Mouse (Mus musculus): ENCODE results near the gene Mapkapk5. TPM values are rescaled to one million over a fixed set of nuclear protein-coding genes. Genes with fewer than 3 reads are reported as not detected.

Gene Mapkapk5
- total and polyA plus RNA-seq, 3 experiments: 66.3 to 74.8 TPM; not detected in 1

DNA sequence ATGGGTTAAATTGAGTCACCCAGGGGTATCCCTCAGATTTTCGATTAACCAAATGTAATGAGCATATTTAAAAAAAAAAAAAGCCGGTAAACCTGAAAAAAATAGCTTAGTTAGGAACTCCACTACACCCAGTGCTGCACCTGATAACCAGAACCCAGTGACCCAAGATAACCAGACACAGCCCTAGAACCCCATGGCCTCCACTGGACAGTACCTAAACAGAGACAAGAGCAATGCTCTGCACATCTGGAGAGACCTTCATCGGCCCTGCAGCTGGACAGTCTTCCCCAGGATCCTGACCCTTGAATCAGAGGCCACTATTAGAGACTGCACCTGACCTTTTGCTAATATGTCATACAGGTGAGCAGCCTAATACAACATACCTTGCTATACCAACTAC, 1.4 kb upstream of the Mapkapk5 start:
- Histone ChIP-seq H3K27me3 (ENCODE audit: control insufficient read depth in 1 of 2, insufficient read depth in 2 of 2, low read length in 2 of 2) (no peaks in the 10 kb centered on the region), H3K4me3 (ENCODE audit: control insufficient read depth in 1 of 2, insufficient read depth in 1 of 2, low read depth in 2 of 2, low read length in 2 of 2) (no peak overlapping the region), H3K9me3 (replicated peaks; ENCODE audit: insufficient read depth, low read length) (no peaks in the 10 kb centered on the region), H3K4me1 (ENCODE audit: control insufficient read depth in 1 of 2, insufficient read depth in 2 of 2, low read length in 2 of 2) (peaks cover 4 to 12% of the 10 kb centered on the region in 2 experiments), H3K36me3 (ENCODE audit: control insufficient read depth in 1 of 2, insufficient read depth in 2 of 2, low read length in 2 of 2) (peaks cover 0 to 25% of the 10 kb centered on the region in 2 experiments; a peak in 2 of 4 replicates), H3K27ac (ENCODE audit: control insufficient read depth, low read depth, low read length) (no peak overlapping the region), H3K79me2 (ENCODE audit: control insufficient read depth, insufficient read depth, low read length, poor library complexity) (peaks cover 33% of the 10 kb centered on the region), H3K9ac (ENCODE audit: control insufficient read depth, low read depth, low read length, poor library complexity, severe bottlenecking) (no peak overlapping the region)
- no peak for DNase-seq (ENCODE audit: low read depth, low spot score)
- TF ChIP-seq TCF12 (IDR thresholded peaks at IDR 0.05; ENCODE audit: low read depth, low read length) (no peak), MAX (IDR thresholded peaks at IDR 0.05; ENCODE audit: low read length) (no peak), CHD1 (IDR thresholded peaks at IDR 0.05; ENCODE audit: low read depth, low read length) (no peak)

DNA sequence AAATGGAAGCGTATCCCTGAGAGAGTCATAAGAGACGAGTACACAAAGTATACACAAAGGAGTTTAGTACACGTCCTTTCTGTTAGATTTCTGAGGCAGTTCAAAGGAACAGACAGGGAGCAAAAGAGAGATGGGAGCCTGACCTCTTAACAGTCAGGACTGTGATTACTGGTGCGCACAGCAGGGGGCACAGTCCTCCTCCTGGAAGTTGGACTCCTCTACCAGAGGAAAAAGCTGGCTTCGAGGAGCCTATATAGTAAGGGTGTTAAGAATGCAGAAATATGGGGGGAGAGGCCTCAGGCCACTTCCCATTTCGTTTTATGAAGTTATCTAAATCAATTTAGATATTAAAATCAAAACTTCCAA, 808 bp upstream of the Mapkapk5 start:
- no peaks in the 10 kb centered on the region for H3K9me3 ChIP-seq (replicated peaks; ENCODE audit: insufficient read depth, low read length)
- peaks cover 36% of the 10 kb centered on the region for H3K79me2 ChIP-seq (ENCODE audit: control insufficient read depth, insufficient read depth, low read length, poor library complexity)
- H3K27me3 ChIP-seq (ENCODE audit: control insufficient read depth in 1 of 2, insufficient read depth in 2 of 2, low read length in 2 of 2): no peaks in the 10 kb centered on the region
- H3K27ac ChIP-seq (ENCODE audit: control insufficient read depth, low read depth, low read length): peak overlapping the region; percentile 36; the same call in 1 of the 2 replicates
- H3K36me3 ChIP-seq (ENCODE audit: control insufficient read depth in 1 of 2, insufficient read depth in 2 of 2, low read length in 2 of 2): peaks cover 0 to 25% of the 10 kb centered on the region in 2 experiments; a peak in 2 of 4 replicates
- H3K4me1 ChIP-seq (ENCODE audit: control insufficient read depth in 1 of 2, insufficient read depth in 2 of 2, low read length in 2 of 2): peaks cover 4 to 12% of the 10 kb centered on the region in 2 experiments
- peak; percentile 71 for DNase-seq (ENCODE audit: low read depth, low spot score)
- H3K4me3 ChIP-seq (ENCODE audit: control insufficient read depth in 1 of 2, insufficient read depth in 1 of 2, low read depth in 2 of 2, low read length in 2 of 2): peak overlapping the region; percentile 89 to 95
- H3K9ac ChIP-seq (ENCODE audit: control insufficient read depth, low read depth, low read length, poor library complexity, severe bottlenecking): peak overlapping the region; percentile 74
- TF ChIP-seq EP300 (IDR thresholded peaks at IDR 0.05; ENCODE audit: low read depth in 1 of 2, low read length in 2 of 2) (no peak), SIN3A (IDR thresholded peaks at IDR 0.05; ENCODE audit: low read length) (no peak), ZC3H11A (IDR thresholded peaks at IDR 0.05; ENCODE audit: low read depth, low read length) (peak; percentile 40; the same call in 1 of the 2 replicates), CHD2 (IDR thresholded peaks at IDR 0.05; ENCODE audit: low read length) (no peak), KAT2A (conservative IDR thresholded peaks at IDR 0.05; ENCODE audit: low read depth, low read length) (no peak), MAZ (IDR thresholded peaks at IDR 0.05; ENCODE audit: low read depth, low read length) (no peak), RAD21 (IDR thresholded peaks at IDR 0.05; ENCODE audit: low read depth, low read length) (peak; percentile 39), SMC3 (IDR thresholded peaks at IDR 0.05; ENCODE audit: low read depth, low read length) (peak; percentile 67), CTCF (IDR thresholded peaks at IDR 0.05 in 2 of 3, conservative IDR thresholded peaks at IDR 0.05 in 1 of 3; ENCODE audit: control insufficient read depth in 1 of 3, insufficient read depth in 1 of 3, low read depth in 2 of 3, low read length in 3 of 3, poor library complexity in 1 of 3, severe bottlenecking in 1 of 3) (peak; percentile 26 to 68 (median 57); a peak in 4 of 6 replicates)

DNA sequence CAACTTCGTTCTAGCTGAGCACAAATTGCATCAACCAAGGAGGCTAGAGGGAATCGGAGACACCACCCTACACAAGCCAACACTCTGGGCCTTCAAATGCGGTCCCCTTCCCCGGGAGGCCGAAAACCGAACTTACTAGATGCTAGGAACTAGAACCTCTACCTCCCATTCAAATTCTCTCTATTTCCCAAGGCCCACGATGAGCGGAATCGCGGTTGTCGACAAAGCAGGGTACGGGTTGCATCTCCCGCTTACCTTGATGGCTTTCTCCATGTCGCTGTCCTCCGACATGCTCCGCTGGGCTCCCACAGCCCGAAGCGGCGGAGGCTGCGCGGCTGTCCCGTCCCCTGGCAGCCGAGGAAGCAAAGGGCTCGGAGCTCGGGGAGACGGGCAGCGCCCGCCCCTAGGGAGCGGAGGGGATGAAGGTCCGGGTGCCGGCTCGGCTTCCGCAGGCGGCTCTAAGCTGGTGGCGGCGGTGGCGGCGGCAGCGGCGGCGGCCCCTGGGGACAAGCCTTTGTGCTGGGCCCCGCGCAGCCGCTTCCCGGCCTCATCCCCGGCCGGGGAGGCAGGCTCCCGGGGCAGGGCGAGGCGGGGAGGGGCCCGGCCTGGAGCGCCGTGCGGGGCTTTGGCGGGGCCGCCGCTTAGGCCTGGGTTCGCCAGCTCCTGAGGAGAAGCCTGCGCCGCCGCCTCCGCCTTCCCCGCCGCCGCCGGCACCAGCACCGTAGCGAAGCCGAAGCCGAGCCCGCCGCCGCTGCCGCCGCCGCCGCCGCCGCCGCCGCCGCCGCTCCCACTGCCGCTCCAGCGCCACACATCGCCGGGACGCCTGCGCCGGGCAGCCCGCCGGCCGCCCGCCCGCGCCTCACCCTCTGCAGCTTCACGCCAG, 554 bp downstream of the Mapkapk5 start, which contains the start of the genes Adam1a and Gm42878:
Gene Adam1a, minus strand, starts transcription at position 573 of the 883 bp plus-strand sequence.
Gene Gm42878, minus strand, starts transcription at position 573 of the 883 bp plus-strand sequence.
- no peak for TF ChIP-seq NRF1 (IDR thresholded peaks at IDR 0.05; ENCODE audit: insufficient read depth, low read depth, low read length, poor library complexity, severe bottlenecking)
- TF ChIP-seq HCFC1 (IDR thresholded peaks at IDR 0.05; ENCODE audit: low read depth, low read length): 0 out of 2 replicates have a peak, but pooled peaks have one; percentile 24
- peak; percentile 92; the same call in 1 of the 2 replicates for TF ChIP-seq UBTF (IDR thresholded peaks at IDR 0.05; ENCODE audit: borderline replicate concordance, insufficient read depth, low read depth, low read length)
- TF ChIP-seq TCF12 (IDR thresholded peaks at IDR 0.05; ENCODE audit: low read depth, low read length): no peak
- TF ChIP-seq RCOR1 (IDR thresholded peaks at IDR 0.05; ENCODE audit: low read depth, low read length): no peak
- no peak for TF ChIP-seq EP300 (IDR thresholded peaks at IDR 0.05; ENCODE audit: low read depth in 1 of 2, low read length in 2 of 2)
- no peak for TF ChIP-seq MAX (IDR thresholded peaks at IDR 0.05; ENCODE audit: low read length)
- no peak for TF ChIP-seq GATA1 (IDR thresholded peaks at IDR 0.05; ENCODE audit: low read depth, low read length)
- no peak for TF ChIP-seq ETS1 (IDR thresholded peaks at IDR 0.05; ENCODE audit: low read depth, low read length)
- TF ChIP-seq CHD1 (IDR thresholded peaks at IDR 0.05; ENCODE audit: low read depth, low read length): 0 out of 2 replicates have a peak, but pooled peaks have one; percentile 69
- TF ChIP-seq MEF2A (IDR thresholded peaks at IDR 0.05; ENCODE audit: extremely low read depth, insufficient replicate concordance, low read depth, low read length, poor library complexity, severe bottlenecking): no peak
- no peak for TF ChIP-seq MAZ (IDR thresholded peaks at IDR 0.05; ENCODE audit: low read depth, low read length)
- no peak for TF ChIP-seq E2F4 (IDR thresholded peaks at IDR 0.05; ENCODE audit: borderline replicate concordance, low read depth, low read length)
- TF ChIP-seq ZC3H11A (IDR thresholded peaks at IDR 0.05; ENCODE audit: low read depth, low read length): no peak
- TF ChIP-seq SMC3 (IDR thresholded peaks at IDR 0.05; ENCODE audit: low read depth, low read length): no peak
- peaks cover 0 to 25% of the 10 kb centered on the region in 2 experiments; a peak in 2 of 4 replicates for H3K36me3 ChIP-seq (ENCODE audit: control insufficient read depth in 1 of 2, insufficient read depth in 2 of 2, low read length in 2 of 2)
- peak within 1 kb of the TSS; percentile 95 for H3K9ac ChIP-seq (ENCODE audit: control insufficient read depth, low read depth, low read length, poor library complexity, severe bottlenecking)
- peaks cover 42% of the 10 kb centered on the region for H3K79me2 ChIP-seq (ENCODE audit: control insufficient read depth, insufficient read depth, low read length, poor library complexity)
- no peaks in the 10 kb centered on the region for H3K27me3 ChIP-seq (ENCODE audit: control insufficient read depth in 1 of 2, insufficient read depth in 2 of 2, low read length in 2 of 2)
- H3K9me3 ChIP-seq (replicated peaks; ENCODE audit: insufficient read depth, low read length): no peaks in the 10 kb centered on the region
- H3K4me3 ChIP-seq (ENCODE audit: control insufficient read depth in 1 of 2, insufficient read depth in 1 of 2, low read depth in 2 of 2, low read length in 2 of 2): peak within 1 kb of the TSS; percentile 89 to 99
- peak; percentile 49 for DNase-seq (ENCODE audit: low read depth, low spot score)
- peak within 1 kb of the TSS; percentile 71 for H3K27ac ChIP-seq (ENCODE audit: control insufficient read depth, low read depth, low read length)
- peaks cover 4 to 12% of the 10 kb centered on the region in 2 experiments for H3K4me1 ChIP-seq (ENCODE audit: control insufficient read depth in 1 of 2, insufficient read depth in 2 of 2, low read length in 2 of 2)
